Mouse (Mus musculus) embryonic fibroblast, embryonic 13.5 days (primary cell): Measurements from ENCODE around the gene Hivep2.

Experiments
- CTCF ChIP-seq: IDR thresholded peaks from 2 replicates; pipeline ENCODE4 v1.5.1; 2011; ENCODE audit warnings: mild to moderate bottlenecking, control low read depth, low read length, moderate library complexity, borderline replicate concordance; ENCODE audit not compliant: insufficient read depth
- POLR2A ChIP-seq: IDR thresholded peaks from 2 replicates; pipeline ENCODE4 v1.6.1; 2011; ENCODE audit warnings: low read depth, mild to moderate bottlenecking, control low read depth, low read length, moderate library complexity

DNA sequence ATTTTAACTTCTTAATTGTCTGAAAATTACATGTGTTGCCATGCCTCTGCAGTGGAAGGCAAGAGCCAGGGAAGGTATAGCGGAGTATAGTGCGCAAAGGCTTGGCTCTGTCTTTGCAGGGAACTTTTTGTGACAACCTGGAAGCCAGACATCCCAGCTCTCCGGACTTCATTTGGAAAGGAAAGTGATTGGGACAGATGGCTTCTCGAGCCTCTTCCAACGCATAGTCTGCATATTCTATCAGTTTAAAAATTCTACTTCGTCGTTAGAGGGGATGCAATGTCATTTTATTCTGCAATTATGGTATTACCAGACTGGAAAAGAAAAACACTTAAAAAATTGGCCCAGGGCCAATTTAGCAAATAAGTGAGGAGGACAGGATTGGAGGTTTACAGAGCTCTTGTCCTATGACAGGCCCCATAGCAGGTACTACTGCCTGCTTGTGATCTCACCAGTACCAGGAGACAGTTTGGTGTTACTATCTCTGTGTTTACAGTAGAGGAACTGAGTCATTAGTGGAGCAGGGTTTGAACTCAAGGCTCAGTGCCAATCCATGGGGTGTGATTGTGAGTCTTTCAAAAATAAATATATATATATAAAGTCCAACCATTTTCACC lies 7.8 kb downstream of the Hivep2 start:
- TF ChIP-seq CTCF (no peak), POLR2A (no peak)
